Mouse (Mus musculus) embryonic facial prominence, embryonic 15.5 days (tissue): Measurements from ENCODE around the gene Hip1. TPM values are rescaled to one million over a fixed set of nuclear protein-coding genes. Genes with fewer than 3 reads are reported as not detected.
A peak's percentile ranks its signal among the peaks of the same experiment; 100 is the strongest.

ENCODE experiments used
- ATAC-seq: fragments of 200-750 bp; cut with Nextera tagmentation; 2 replicates; pipeline ENCODE4 v1.8.0; 2017; ENCODE audit warnings: low read depth, moderate TSS enrichment; ENCODE audit not compliant: insufficient number of reproducible peaks, low FRiP score, low TSS enrichment
- H3K27ac ChIP-seq: fragments of 300-500 bp; sonication (generic); replicated peaks from 2 replicates; pipeline ENCODE4 v1.5.1; 2015; ENCODE audit warnings: mild to moderate bottlenecking, inconsistent platforms
- H3K27me3 ChIP-seq: fragments of 300-500 bp; sonication (generic); 2 replicates; pipeline ENCODE4 v1.6.1; 2015; ENCODE audit warnings: inconsistent platforms
- H3K36me3 ChIP-seq: fragments of 300-500 bp; sonication (generic); 2 replicates; pipeline ENCODE4 v1.6.1; 2015; ENCODE audit warnings: mild to moderate bottlenecking, inconsistent platforms
- H3K4me1 ChIP-seq: fragments of 300-500 bp; sonication (generic); 2 replicates; pipeline ENCODE4 v1.6.1; 2015; ENCODE audit warnings: inconsistent platforms
- H3K4me2 ChIP-seq: fragments of 300-500 bp; sonication (generic); replicated peaks from 2 replicates; pipeline ENCODE4 v1.6.1; 2015; ENCODE audit warnings: mild to moderate bottlenecking, inconsistent platforms
- H3K4me3 ChIP-seq: fragments of 300-500 bp; sonication (generic); replicated peaks from 2 replicates; pipeline ENCODE4 v1.5.1; 2015; ENCODE audit warnings: mild to moderate bottlenecking, inconsistent platforms
- H3K9ac ChIP-seq: fragments of 300-500 bp; sonication (generic); 2 replicates; pipeline ENCODE4 v1.6.1; 2015; ENCODE audit warnings: inconsistent platforms
- H3K9me3 ChIP-seq: fragments of 300-500 bp; sonication (generic); replicated peaks from 2 replicates; pipeline ENCODE4 v1.6.1; 2016; ENCODE audit warnings: inconsistent platforms
- WGBS: fragments of 180-500 bp; shearing (Covaris S2); methylation state at CpG from one replicate; pipeline ENCODE4 v1.1.7; 2015; 5-methylcytosine and 5-hydroxymethylcytosine counted together
- microRNA-seq: library from miRNA; unstranded; fragments of <30 nt; microRNA quantifications from one replicate; pipeline ENCODE4, GENCODE M21; 2016; ENCODE audit warnings: borderline number of aligned reads
- polyA plus RNA-seq: library from polyadenylated mRNA; unstranded; fragments of >200 nt; fragmentation: Nextera tagmentation; extraction: Ambion mirVana; gene quantifications from 2 replicates; pipeline ENCODE4 v1.2.1, GENCODE M21; 2015

The Hip1 gene
- polyA plus RNA-seq, 1 experiment from 2014 or later: 32.0 TPM

DNA sequence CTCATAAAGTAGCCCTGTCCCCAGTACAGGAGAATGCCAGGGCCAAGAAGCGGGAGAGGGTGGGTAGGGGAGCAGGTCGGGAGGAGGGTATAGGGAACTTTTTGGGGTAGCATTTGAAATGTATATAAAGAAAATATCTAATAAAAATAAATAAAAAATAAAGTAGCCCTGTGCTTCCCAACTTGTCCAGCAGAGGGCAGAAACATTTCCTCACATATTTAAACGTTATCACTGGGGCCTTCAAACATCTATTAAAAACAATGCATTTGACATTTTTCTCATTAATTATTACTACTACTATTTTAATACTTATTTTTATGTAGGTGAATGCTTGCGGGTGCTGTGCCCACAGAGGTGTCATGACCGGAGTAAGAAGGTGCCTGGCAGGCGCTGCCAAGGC lies 177.1 kb downstream of the Hip1 start:
- no peak for ATAC-seq
- Histone ChIP-seq H3K27ac (no peak overlapping the region), H3K4me2 (no peak overlapping the region), H3K9me3 (no peaks in the 10 kb centered on the region), H3K36me3 (peaks cover 16% of the 10 kb centered on the region), H3K27me3 (no peaks in the 10 kb centered on the region), H3K4me1 (peaks cover 8% of the 10 kb centered on the region), H3K9ac (no peak overlapping the region), H3K4me3 (no peak overlapping the region)
- WGBS: 53% methylated on average over 6 of the region's 6 CpGs

DNA sequence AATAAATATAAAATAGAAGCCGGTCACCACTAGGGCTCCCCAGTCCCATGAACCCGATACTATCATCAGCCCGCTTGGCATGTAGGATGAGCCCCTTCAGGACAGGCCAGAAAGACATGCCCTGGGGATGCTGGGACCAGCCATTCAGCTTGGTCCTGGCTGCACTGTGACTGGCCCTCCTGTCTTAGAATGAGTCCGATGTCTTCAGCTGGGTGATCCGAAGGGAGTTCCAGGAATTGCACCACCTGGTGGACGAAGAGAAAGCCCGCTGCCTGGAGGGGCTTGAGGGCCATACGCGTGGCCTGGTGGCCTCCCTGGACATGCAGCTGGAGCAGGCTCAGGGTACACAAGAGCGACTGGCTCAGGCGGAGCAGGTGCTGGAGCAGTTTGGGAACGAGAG lies 181.4 kb downstream of the Hip1 start:
- Histone ChIP-seq H3K27me3 (no peaks in the 10 kb centered on the region), H3K4me2 (no peak overlapping the region), H3K4me3 (no peak overlapping the region), H3K36me3 (no peaks in the 10 kb centered on the region), H3K9me3 (no peaks in the 10 kb centered on the region), H3K4me1 (no peaks in the 10 kb centered on the region), H3K27ac (no peak overlapping the region), H3K9ac (no peak overlapping the region)
- WGBS: 25% methylated on average over 12 of the region's 12 CpGs
- no peak; the same call in 1 of the 2 replicates for ATAC-seq

DNA sequence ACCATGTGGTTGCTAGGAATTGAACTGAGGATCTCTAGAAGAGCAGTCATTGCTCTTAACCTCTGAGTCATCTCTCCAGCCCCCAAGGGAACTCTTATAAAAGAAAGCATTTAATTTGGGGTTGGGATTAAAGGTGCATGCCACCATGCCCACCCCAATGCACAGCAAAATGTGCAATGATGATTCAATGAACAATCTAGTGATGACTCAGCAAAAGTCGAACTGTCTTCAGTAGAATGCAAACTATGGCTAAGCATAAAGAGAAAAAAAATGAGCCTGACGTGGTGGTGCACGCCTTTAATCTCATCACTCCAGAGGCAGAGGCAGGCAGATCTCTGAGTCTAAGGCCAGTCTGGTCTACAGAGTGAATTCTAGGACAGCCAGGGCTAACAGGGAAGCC lies 182.3 kb downstream of the Hip1 start:
- ATAC-seq: no peak
- Histone ChIP-seq H3K9ac (no peak overlapping the region), H3K4me2 (no peak overlapping the region), H3K27me3 (no peaks in the 10 kb centered on the region), H3K36me3 (no peaks in the 10 kb centered on the region), H3K27ac (no peak overlapping the region), H3K4me3 (no peak overlapping the region), H3K4me1 (no peaks in the 10 kb centered on the region), H3K9me3 (no peaks in the 10 kb centered on the region; the same call in 1 of the 2 replicates)
- 79% methylated on average over 3 of the region's 3 CpGs for WGBS

DNA sequence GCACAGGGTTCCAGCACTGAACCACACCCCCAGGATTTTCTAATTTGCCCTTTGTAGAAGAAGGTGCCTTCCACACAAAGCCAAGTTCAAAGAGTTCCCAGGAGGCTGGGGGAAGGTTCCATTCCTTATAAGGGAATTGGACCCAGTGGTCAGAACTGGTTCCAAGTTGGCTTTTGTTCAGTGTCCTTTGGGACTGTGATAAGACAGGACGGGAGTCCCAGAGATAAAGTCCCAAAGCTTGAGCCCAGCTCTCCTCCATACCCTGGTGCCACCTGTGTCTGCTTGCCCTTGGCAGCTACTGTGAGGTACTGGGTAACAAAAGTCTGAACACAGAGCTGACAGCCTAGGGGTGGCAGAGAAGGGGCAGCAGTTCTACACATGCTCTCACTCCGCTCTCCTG lies 185.1 kb downstream of the Hip1 start:
- Histone ChIP-seq H3K27me3 (0 out of 2 replicates have a peak, but pooled peaks cover 3% of the 10 kb centered on the region), H3K36me3 (no peaks in the 10 kb centered on the region), H3K27ac (no peak overlapping the region), H3K4me1 (no peaks in the 10 kb centered on the region), H3K4me3 (no peak overlapping the region), H3K9me3 (no peaks in the 10 kb centered on the region; the same call in 1 of the 2 replicates), H3K9ac (no peak overlapping the region), H3K4me2 (no peak overlapping the region)
- ATAC-seq: no peak
- WGBS: 89% methylated on average over 2 of the region's 2 CpGs

DNA sequence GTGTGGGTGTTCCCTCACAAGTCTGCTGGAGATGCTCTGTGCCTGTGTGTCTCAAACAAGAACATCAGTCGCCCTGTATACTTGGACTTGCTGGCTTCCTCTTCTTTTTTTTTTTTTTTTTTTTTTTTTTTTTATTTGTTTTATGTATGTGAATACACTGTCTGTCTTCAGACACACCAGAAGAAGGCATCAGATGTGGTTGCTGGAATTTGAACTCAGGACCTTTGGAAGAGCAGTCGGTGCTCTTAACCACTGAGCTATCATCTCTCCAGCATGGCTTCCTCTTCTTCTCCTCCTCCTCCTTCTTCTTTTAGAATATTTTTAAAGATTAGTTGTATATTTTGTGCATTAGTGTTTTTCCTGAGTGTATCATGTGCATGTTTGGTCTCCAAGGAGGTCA lies 187.4 kb downstream of the Hip1 start:
- H3K9ac ChIP-seq: no peak overlapping the region
- no peak overlapping the region for H3K27ac ChIP-seq
- peak; percentile 72; the same call in 1 of the 2 replicates for ATAC-seq
- H3K9me3 ChIP-seq: no peaks in the 10 kb centered on the region; the same call in 1 of the 2 replicates
- 84% methylated on average over 2 of the region's 2 CpGs for WGBS
- no peak overlapping the region for H3K4me3 ChIP-seq
- H3K4me2 ChIP-seq: no peak overlapping the region
- H3K36me3 ChIP-seq: no peaks in the 10 kb centered on the region
- H3K4me1 ChIP-seq: no peaks in the 10 kb centered on the region
- peaks cover 15% of the 10 kb centered on the region for H3K27me3 ChIP-seq

Small RNAs within 50 kb of the gene (microRNA-seq; reads per million reads assigned to microRNA genes)
- gene Mir7033: 0.52 reads per million

Other genes starting within 250 kb of the Hip1 start
- gene Fkbp6, start 195.1 kb downstream of the Hip1 start, polyA plus RNA-seq: not detected in 2 replicates
- not detected in 2 replicates for gene Trim50, start 191.8 kb downstream of the Hip1 start, polyA plus RNA-seq
- gene Nsun5, start 175.2 kb downstream of the Hip1 start, polyA plus RNA-seq: 37.8 and 38.2 TPM in 2 replicates
- gene Pom121, start 150.6 kb downstream of the Hip1 start, polyA plus RNA-seq: 12.7 and 13.5 TPM in 2 replicates
- not detected in 2 replicates for gene Ccl26, start 18.4 kb upstream of the Hip1 start, polyA plus RNA-seq
- 2.7 and 2.8 TPM in 2 replicates for gene Ccl24, start 27.9 kb upstream of the Hip1 start, polyA plus RNA-seq
- 35.6 and 39.9 TPM in 2 replicates for gene Rhbdd2, start 87.5 kb upstream of the Hip1 start, polyA plus RNA-seq
- 87.2 and 99.7 TPM in 2 replicates for gene Por, start 124.9 kb upstream of the Hip1 start, polyA plus RNA-seq
- 38.7 and 42.7 TPM in 2 replicates for gene Tmem120a, start 199.3 kb upstream of the Hip1 start, polyA plus RNA-seq
- gene Styxl1, start 233.3 kb upstream of the Hip1 start, polyA plus RNA-seq: 1.9 and 3.1 TPM in 2 replicates
- 475 and 482 TPM in 2 replicates for gene Mdh2, start 233.4 kb upstream of the Hip1 start, polyA plus RNA-seq